Mouse (Mus musculus) stomach, embryonic 15.5 days (tissue): Measurements from ENCODE around the gene Slc10a1. TPM values are rescaled to one million over a fixed set of nuclear protein-coding genes. Genes with fewer than 3 reads are reported as not detected.

Experiments
- ATAC-seq: fragments of 200-750 bp; cut with Nextera tagmentation; 2 replicates; pipeline ENCODE4 v1.8.0; 2017; ENCODE audit warnings: low read depth, moderate number of reproducible peaks, moderate TSS enrichment; ENCODE audit not compliant: insufficient read depth, low FRiP score
- H3K27ac ChIP-seq: fragments of 300-500 bp; sonication (generic); 2 replicates; pipeline ENCODE4 v1.5.1; 2015; ENCODE audit warnings: mild to moderate bottlenecking, inconsistent platforms
- H3K27me3 ChIP-seq: fragments of 300-500 bp; sonication (generic); replicated peaks from 2 replicates; pipeline ENCODE4 v1.6.1; 2015; ENCODE audit warnings: inconsistent platforms
- H3K36me3 ChIP-seq: fragments of 300-500 bp; sonication (generic); 2 replicates; pipeline ENCODE4 v1.6.1; 2015; ENCODE audit warnings: inconsistent platforms
- H3K4me1 ChIP-seq: fragments of 300-500 bp; sonication (generic); 2 replicates; pipeline ENCODE4 v1.6.1; 2015; ENCODE audit warnings: inconsistent platforms
- H3K4me2 ChIP-seq: fragments of 300-500 bp; sonication (generic); 2 replicates; pipeline ENCODE4 v1.6.1; 2015; ENCODE audit warnings: mild to moderate bottlenecking, inconsistent platforms
- H3K4me3 ChIP-seq: fragments of 300-500 bp; sonication (generic); replicated peaks from 2 replicates; pipeline ENCODE4 v1.5.1; 2015; ENCODE audit warnings: inconsistent platforms
- H3K9ac ChIP-seq: fragments of 300-500 bp; sonication (generic); 2 replicates; pipeline ENCODE4 v1.6.1; 2015; ENCODE audit warnings: inconsistent platforms
- H3K9me3 ChIP-seq: fragments of 300-500 bp; sonication (generic); 2 replicates; pipeline ENCODE4 v1.6.1; 2016; ENCODE audit warnings: inconsistent platforms
- WGBS: fragments of 180-500 bp; shearing (Covaris S2); methylation state at CpG from one replicate; pipeline ENCODE4 v1.1.7; 2015; 5-methylcytosine and 5-hydroxymethylcytosine counted together
- polyA plus RNA-seq: library from polyadenylated mRNA; unstranded; fragments of >200 nt; fragmentation: Nextera tagmentation; extraction: Ambion mirVana; gene quantifications from 2 replicates; pipeline ENCODE4 v1.2.1, GENCODE M21; 2015

Gene Slc10a1
- polyA plus RNA-seq, 1 experiment from 2014 or later: 1.3 TPM

GRCm38 (mm10) chr12:80943395-80943794 is 25.1 kb downstream of the Slc10a1 start:
- H3K4me2 ChIP-seq: no peak overlapping the region
- peaks cover 10% of the 10 kb centered on the region; the same call in 1 of the 2 replicates for H3K36me3 ChIP-seq
- H3K4me3 ChIP-seq: no peak overlapping the region
- H3K9me3 ChIP-seq: no peaks in the 10 kb centered on the region
- no peak overlapping the region for H3K27ac ChIP-seq
- peak; percentile 11; the same call in 1 of the 2 replicates for ATAC-seq
- H3K9ac ChIP-seq: no peak overlapping the region
- peaks cover 20% of the 10 kb centered on the region for H3K4me1 ChIP-seq
- WGBS: 67% methylated on average over 3 of the region's 3 CpGs
- H3K27me3 ChIP-seq: no peaks in the 10 kb centered on the region

GRCm38 (mm10) chr12:80941886-80942285 is 26.6 kb downstream of the Slc10a1 start:
- Histone ChIP-seq H3K9ac (no peak overlapping the region), H3K4me1 (peaks cover 9% of the 10 kb centered on the region; the same call in 1 of the 2 replicates), H3K4me2 (no peak overlapping the region), H3K27ac (no peak overlapping the region), H3K9me3 (no peaks in the 10 kb centered on the region), H3K36me3 (0 out of 2 replicates have a peak, but pooled peaks cover 3% of the 10 kb centered on the region), H3K27me3 (no peaks in the 10 kb centered on the region), H3K4me3 (no peak overlapping the region)
- ATAC-seq: no peak
- 88% methylated on average over 3 of the region's 3 CpGs for WGBS

- Histone ChIP-seq H3K4me1 (0 out of 2 replicates have a peak, but pooled peaks cover 4% of the 10 kb centered on the region), H3K4me2 (no peak overlapping the region), H3K27ac (peak overlapping the region; percentile 58), H3K4me3 (no peak overlapping the region), H3K9me3 (no peaks in the 10 kb centered on the region), H3K9ac (no peak overlapping the region), H3K36me3 (no peaks in the 10 kb centered on the region), H3K27me3 (no peaks in the 10 kb centered on the region)
- 77% methylated on average over 4 of the region's 4 CpGs for WGBS
- ATAC-seq: no peak
Measured at GRCm38 (mm10) chr12:80939165-80939564, 29.3 kb downstream of the Slc10a1 start.

GRCm38 (mm10) chr12:80938642-80939041 is 29.9 kb downstream of the Slc10a1 start:
- no peak overlapping the region for H3K4me3 ChIP-seq
- H3K36me3 ChIP-seq: no peaks in the 10 kb centered on the region
- WGBS: 25% methylated on average over 5 of the region's 5 CpGs
- H3K27ac ChIP-seq: peak overlapping the region; percentile 58
- no peaks in the 10 kb centered on the region for H3K9me3 ChIP-seq
- ATAC-seq: peak; percentile 32; the same call in 1 of the 2 replicates
- H3K27me3 ChIP-seq: no peaks in the 10 kb centered on the region
- H3K4me1 ChIP-seq: 0 out of 2 replicates have a peak, but pooled peaks cover 4% of the 10 kb centered on the region
- H3K9ac ChIP-seq: no peak overlapping the region
- H3K4me2 ChIP-seq: 0 out of 2 replicates have a peak overlapping the region, but pooled peaks have one; percentile 5

DNA sequence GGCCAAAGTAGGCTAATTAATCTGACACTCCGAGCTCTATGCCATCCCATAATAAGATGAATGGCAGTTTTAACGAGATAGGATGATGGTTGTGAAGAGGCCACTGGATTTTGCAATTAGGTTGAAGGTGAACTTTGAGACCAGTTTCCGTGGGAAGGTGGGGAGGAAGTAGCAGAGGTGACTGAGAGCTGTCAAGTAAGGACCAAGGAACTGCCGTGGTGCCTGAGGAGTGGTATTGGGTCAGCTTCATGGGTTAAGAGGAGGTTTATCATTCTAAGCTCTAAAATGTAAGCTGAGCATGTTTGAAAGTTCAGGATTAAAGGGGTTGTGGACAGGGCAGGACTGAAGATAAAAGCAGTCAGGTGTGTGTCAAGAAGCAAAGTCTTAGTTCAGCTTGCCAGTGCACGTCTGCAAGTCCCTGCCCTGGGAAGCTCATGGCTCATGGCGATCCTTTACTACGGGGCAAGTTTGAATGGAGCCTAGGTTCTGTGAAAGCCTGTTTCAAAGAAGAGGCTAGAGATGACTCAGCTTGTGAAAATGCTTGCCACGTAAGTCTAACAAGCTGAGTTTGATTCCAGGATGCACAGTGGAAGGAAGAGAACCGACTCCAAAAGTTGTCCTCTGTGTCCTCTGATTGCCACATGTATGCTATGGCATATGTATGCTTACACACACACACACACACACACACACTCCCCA is 31.0 kb downstream of the Slc10a1 start:
- WGBS: 57% methylated on average over 9 of the region's 9 CpGs
- ATAC-seq: no peak
- Histone ChIP-seq H3K4me2 (no peak overlapping the region), H3K27ac (peak overlapping the region; percentile 57; the same call in 1 of the 2 replicates), H3K4me3 (no peak overlapping the region), H3K27me3 (no peaks in the 10 kb centered on the region), H3K4me1 (0 out of 2 replicates have a peak, but pooled peaks cover 4% of the 10 kb centered on the region), H3K9me3 (no peaks in the 10 kb centered on the region), H3K36me3 (no peaks in the 10 kb centered on the region), H3K9ac (no peak overlapping the region)

DNA sequence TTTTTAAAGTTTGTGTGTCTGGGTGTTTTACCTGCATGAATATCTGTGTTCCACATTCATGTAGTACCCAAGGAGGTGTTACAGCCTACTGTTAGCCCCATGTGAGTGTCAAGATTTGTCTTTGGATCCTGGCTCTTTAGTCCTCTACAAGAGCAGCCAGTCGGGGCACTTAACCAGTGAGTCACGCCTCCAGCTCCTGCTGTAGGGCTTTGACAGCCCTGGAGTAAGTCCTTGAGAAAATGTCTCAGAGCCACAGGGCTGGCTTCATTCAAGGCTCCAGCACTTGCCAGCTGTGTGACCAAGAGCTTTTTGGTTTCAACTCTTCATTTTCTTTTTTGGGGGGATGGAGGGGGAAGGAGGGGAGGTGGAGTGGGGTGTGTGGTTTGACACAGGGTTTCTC is 31.8 kb downstream of the Slc10a1 start:
- H3K36me3 ChIP-seq: no peaks in the 10 kb centered on the region
- H3K4me1 ChIP-seq: 0 out of 2 replicates have a peak, but pooled peaks cover 4% of the 10 kb centered on the region
- H3K9ac ChIP-seq: no peak overlapping the region
- peak overlapping the region; percentile 57; the same call in 1 of the 2 replicates for H3K27ac ChIP-seq
- H3K4me2 ChIP-seq: no peak overlapping the region
- ATAC-seq: no peak
- WGBS: 63% methylated on average over 2 of the region's 2 CpGs
- no peaks in the 10 kb centered on the region for H3K27me3 ChIP-seq
- H3K9me3 ChIP-seq: no peaks in the 10 kb centered on the region
- no peak overlapping the region for H3K4me3 ChIP-seq

- 72% methylated on average over 1 of the region's 1 CpGs for WGBS
- no peak overlapping the region for H3K4me3 ChIP-seq
- H3K36me3 ChIP-seq: no peaks in the 10 kb centered on the region
- H3K27ac ChIP-seq: no peak overlapping the region
- H3K9me3 ChIP-seq: no peaks in the 10 kb centered on the region
- H3K4me2 ChIP-seq: no peak overlapping the region
- H3K27me3 ChIP-seq: no peaks in the 10 kb centered on the region
- no peak for ATAC-seq
- H3K9ac ChIP-seq: no peak overlapping the region
- H3K4me1 ChIP-seq: no peaks in the 10 kb centered on the region
Measured at GRCm38 (mm10) chr12:80932865-80933264, 35.6 kb downstream of the Slc10a1 start.

GRCm38 (mm10) chr12:80931402-80932140 is 36.9 kb downstream of the Slc10a1 start:
- no peak overlapping the region for H3K27ac ChIP-seq
- no peak for ATAC-seq
- 70% methylated on average over 3 of the region's 3 CpGs for WGBS

GRCm38 (mm10) chr12:80930141-80930540 is 38.4 kb downstream of the Slc10a1 start:
- H3K27ac ChIP-seq: no peak overlapping the region
- H3K9ac ChIP-seq: no peak overlapping the region
- 74% methylated on average over 7 of the region's 7 CpGs for WGBS
- ATAC-seq: peak; percentile 82; the same call in 1 of the 2 replicates
- no peaks in the 10 kb centered on the region for H3K9me3 ChIP-seq
- H3K4me3 ChIP-seq: no peak overlapping the region
- H3K4me2 ChIP-seq: no peak overlapping the region
- H3K4me1 ChIP-seq: no peaks in the 10 kb centered on the region
- H3K36me3 ChIP-seq: no peaks in the 10 kb centered on the region
- no peaks in the 10 kb centered on the region for H3K27me3 ChIP-seq

More at GRCm38 (mm10) chr12:80931402-80932140, 36.9 kb downstream of the Slc10a1 start:
- no peaks in the 10 kb centered on the region for H3K27me3 ChIP-seq
- H3K9ac ChIP-seq: no peak overlapping the region
- no peaks in the 10 kb centered on the region for H3K9me3 ChIP-seq
- H3K36me3 ChIP-seq: no peaks in the 10 kb centered on the region
- H3K4me1 ChIP-seq: no peaks in the 10 kb centered on the region
- no peak overlapping the region for H3K4me3 ChIP-seq
- H3K4me2 ChIP-seq: no peak overlapping the region

DNA sequence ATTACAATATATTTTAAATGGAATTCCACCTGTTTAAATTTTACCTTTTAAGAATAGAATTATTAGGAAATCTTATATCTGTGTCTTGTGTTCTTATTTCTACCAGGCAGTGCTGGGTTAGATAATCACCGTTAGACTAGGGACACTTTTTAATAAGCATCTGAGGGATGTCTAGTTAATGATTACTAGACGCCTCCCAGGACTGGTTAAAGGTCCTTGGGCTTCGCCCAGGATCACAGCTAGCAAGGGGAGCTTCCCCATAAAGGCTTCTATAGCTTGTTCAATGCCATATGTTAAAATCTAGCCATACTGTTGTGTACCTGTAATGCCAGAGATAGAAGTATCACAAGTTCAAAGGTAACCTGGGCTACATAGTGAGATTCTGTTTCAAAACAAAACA is 39.6 kb downstream of the Slc10a1 start:
- Histone ChIP-seq H3K4me3 (no peak overlapping the region), H3K9me3 (no peaks in the 10 kb centered on the region), H3K27ac (0 out of 2 replicates have a peak overlapping the region, but pooled peaks have one; percentile 59), H3K4me2 (no peak overlapping the region), H3K27me3 (no peaks in the 10 kb centered on the region), H3K4me1 (no peaks in the 10 kb centered on the region), H3K36me3 (no peaks in the 10 kb centered on the region), H3K9ac (no peak overlapping the region)
- ATAC-seq: no peak
- 64% methylated on average over 3 of the region's 3 CpGs for WGBS

DNA sequence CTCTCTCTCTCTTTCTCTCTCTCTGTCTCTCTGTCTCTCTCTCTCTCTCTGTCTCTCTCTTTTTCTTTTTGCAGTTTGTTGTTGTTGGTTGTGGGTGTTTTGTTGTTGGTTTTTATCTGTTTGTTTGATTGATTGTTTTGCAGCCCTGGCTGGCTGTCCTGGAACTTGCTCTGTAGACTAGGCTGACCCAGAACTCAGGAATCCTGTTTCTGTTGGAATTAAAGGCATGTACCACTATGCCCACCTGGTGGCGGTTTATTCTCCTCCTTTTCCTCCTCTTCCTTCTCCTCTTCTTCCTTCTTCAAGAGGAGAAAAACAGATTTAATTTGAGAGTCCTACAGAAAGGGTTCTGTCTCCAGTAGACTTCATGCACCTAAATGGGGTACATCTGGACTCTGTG is 41.0 kb downstream of the Slc10a1 start:
- no peaks in the 10 kb centered on the region for H3K36me3 ChIP-seq
- no peak overlapping the region for H3K9ac ChIP-seq
- H3K4me3 ChIP-seq: no peak overlapping the region
- no peak overlapping the region for H3K4me2 ChIP-seq
- H3K9me3 ChIP-seq: no peaks in the 10 kb centered on the region
- H3K4me1 ChIP-seq: peaks cover 2% of the 10 kb centered on the region; the same call in 1 of the 2 replicates
- WGBS: 43% methylated on average over 1 of the region's 1 CpGs
- no peak overlapping the region for H3K27ac ChIP-seq
- no peak for ATAC-seq
- no peaks in the 10 kb centered on the region for H3K27me3 ChIP-seq

DNA sequence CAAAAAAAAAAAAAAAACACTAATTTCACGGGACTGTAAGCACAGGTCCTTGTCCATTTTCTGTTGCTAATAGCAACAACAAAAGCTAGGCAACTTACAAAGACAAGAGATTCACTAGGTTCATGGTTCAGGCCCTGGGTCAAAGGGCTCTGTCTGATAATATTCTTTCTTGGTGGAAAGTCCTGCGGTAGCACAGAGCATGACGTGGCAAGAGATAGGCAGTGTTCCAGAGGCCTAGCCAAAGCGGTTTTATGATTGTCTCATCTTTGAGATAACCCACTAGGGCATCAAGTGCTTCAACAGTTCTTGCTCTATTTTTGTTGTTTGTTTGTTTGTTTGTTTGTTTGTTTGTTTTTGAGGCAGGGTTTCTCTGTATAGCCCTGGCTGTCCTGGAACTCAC is 42.0 kb downstream of the Slc10a1 start:
- no peak for ATAC-seq
- no peaks in the 10 kb centered on the region for H3K9me3 ChIP-seq

More for the DNA sequence above, 42.0 kb downstream of the Slc10a1 start:
- Histone ChIP-seq H3K4me1 (peaks cover 2% of the 10 kb centered on the region; the same call in 1 of the 2 replicates), H3K4me2 (no peak overlapping the region), H3K36me3 (no peaks in the 10 kb centered on the region), H3K4me3 (no peak overlapping the region), H3K27me3 (no peaks in the 10 kb centered on the region), H3K27ac (no peak overlapping the region), H3K9ac (no peak overlapping the region)
- 84% methylated on average over 4 of the region's 4 CpGs for WGBS
